Mouse (Mus musculus) brown adipose tissue, adult 24 weeks (tissue): ENCODE data around the gene Olfr153. TPM values are rescaled to one million over a fixed set of nuclear protein-coding genes. Genes with fewer than 3 reads are reported as not detected.
"Not testable (repeated sequence)": the region's sequence is repeated elsewhere in the genome, so short reads cannot be mapped to it uniquely, and the experiment has no call there.

Source experiments
- H3K27ac ChIP-seq: fragments of 200-500 bp; replicated peaks from 2 replicates; pipeline ENCODE4 v1.5.1; 2012; ENCODE audit warnings: low read depth, mild to moderate bottlenecking, low read length
- H3K4me1 ChIP-seq: fragments of 200-500 bp; 2 replicates; pipeline ENCODE4 v1.6.1; 2012; ENCODE audit warnings: low read length, mixed read lengths; ENCODE audit not compliant: control insufficient read depth, insufficient read depth, insufficient read length
- H3K4me3 ChIP-seq: fragments of 200-500 bp; 2 replicates; pipeline ENCODE4 v1.5.1; 2012; ENCODE audit warnings: low read depth, mild to moderate bottlenecking, low read length, moderate library complexity; ENCODE audit not compliant: insufficient read depth
- polyA plus RNA-seq: library from polyadenylated mRNA; stranded (reverse); fragments of >200 nt; gene quantifications from 2 replicates; pipeline ENCODE4 v1.2.4, GENCODE M21; 2012; ENCODE audit not compliant: missing spikeins, insufficient read depth, insufficient read length

The Olfr153 gene
- polyA plus RNA-seq: not detected in 2 replicates

GRCm38 (mm10) chr2:87531496-87531895 lies at the start of gene Olfr153:
Olfr153 (plus strand) TSS chr2:87531796.
- Histone ChIP-seq H3K4me3 (no peak within 1 kb of the TSS), H3K27ac (no peak within 1 kb of the TSS), H3K4me1 (no peaks in the 10 kb centered on the region)

- Histone ChIP-seq H3K4me3 (no peak overlapping the region), H3K27ac (no peak overlapping the region), H3K4me1 (no peaks in the 10 kb centered on the region)
These were observed 49.3 kb upstream of the Olfr153 start for GRCm38 (mm10) chr2:87482276-87482675.

GRCm38 (mm10) chr2:87496993-87497392 lies 34.6 kb upstream of the Olfr153 start, which contains the start of gene Pramel7:
Pramel7 (minus strand) TSS chr2:87497093.
- not testable (repeated sequence) for H3K4me3 ChIP-seq, H3K27ac ChIP-seq, H3K4me1 ChIP-seq

GRCm38 (mm10) chr2:87506265-87506664 lies 25.3 kb upstream of the Olfr153 start, which contains the start of gene Pramel6:
Pramel6 (plus strand) TSS chr2:87506565.
- H3K27ac ChIP-seq: no peak within 1 kb of the TSS
- H3K4me1 ChIP-seq: no peaks in the 10 kb centered on the region
- no peak within 1 kb of the TSS for H3K4me3 ChIP-seq

- Histone ChIP-seq H3K27ac (no peak overlapping the region), H3K4me3 (no peak overlapping the region), H3K4me1 (no peaks in the 10 kb centered on the region)
These were observed 16.6 kb upstream of the Olfr153 start for GRCm38 (mm10) chr2:87515046-87515445.

- Histone ChIP-seq H3K4me1 (no peaks in the 10 kb centered on the region), H3K4me3 (no peak overlapping the region)
These were observed 16.0 kb upstream of the Olfr153 start for GRCm38 (mm10) chr2:87515457-87516060.

GRCm38 (mm10) chr2:87516581-87516980 lies 15.0 kb upstream of the Olfr153 start:
- Histone ChIP-seq H3K27ac (no peak overlapping the region), H3K4me1 (no peaks in the 10 kb centered on the region)

More at GRCm38 (mm10) chr2:87515457-87516060, 16.0 kb upstream of the Olfr153 start:
- no peak overlapping the region for H3K27ac ChIP-seq

GRCm38 (mm10) chr2:87520651-87521050 lies 10.9 kb upstream of the Olfr153 start:
- Histone ChIP-seq H3K4me3 (no peak overlapping the region), H3K27ac (no peak overlapping the region), H3K4me1 (no peaks in the 10 kb centered on the region)

More at GRCm38 (mm10) chr2:87516581-87516980, 15.0 kb upstream of the Olfr153 start:
- H3K4me3 ChIP-seq: no peak overlapping the region

GRCm38 (mm10) chr2:87525899-87526616 lies 5.5 kb upstream of the Olfr153 start:
- H3K27ac ChIP-seq, H3K4me3 ChIP-seq, H3K4me1 ChIP-seq: not testable (repeated sequence)

- H3K27ac ChIP-seq: no peak overlapping the region
- no peaks in the 10 kb centered on the region for H3K4me1 ChIP-seq
- H3K4me3 ChIP-seq: no peak overlapping the region
These were observed 3.2 kb downstream of the Olfr153 start for GRCm38 (mm10) chr2:87534826-87535225.

GRCm38 (mm10) chr2:87545442-87545841 lies 13.8 kb downstream of the Olfr153 start, which contains the start of gene Olfr1128:
Olfr1128 (minus strand) TSS chr2:87545542.
- no peak within 1 kb of the TSS for H3K27ac ChIP-seq

GRCm38 (mm10) chr2:87573602-87574001 lies 42.0 kb downstream of the Olfr153 start, which contains the start of gene Olfr1129:
Olfr1129 (plus strand) TSS chr2:87573902.
- not testable (repeated sequence) for H3K4me1 ChIP-seq, H3K27ac ChIP-seq, H3K4me3 ChIP-seq

More at GRCm38 (mm10) chr2:87545442-87545841, 13.8 kb downstream of the Olfr153 start, which contains the start of gene Olfr1128:
- no peak within 1 kb of the TSS for H3K4me3 ChIP-seq
- no peaks in the 10 kb centered on the region for H3K4me1 ChIP-seq

Other genes starting within 250 kb of the Olfr153 start
- not detected in 2 replicates for gene Olfr1118, start 224.2 kb upstream of the Olfr153 start, polyA plus RNA-seq
- gene Olfr1120, start 177.0 kb upstream of the Olfr153 start, polyA plus RNA-seq: not detected in 2 replicates
- not detected in 2 replicates for gene Olfr1121, start 161.9 kb upstream of the Olfr153 start, polyA plus RNA-seq
- gene Olfr1122, start 145.9 kb upstream of the Olfr153 start, polyA plus RNA-seq: not detected in 2 replicates
- not detected in 2 replicates for gene Olfr1123, start 115.2 kb upstream of the Olfr153 start, polyA plus RNA-seq
- not detected in 2 replicates for gene Olfr1124, start 101.5 kb upstream of the Olfr153 start, polyA plus RNA-seq
- not detected in 2 replicates for gene Olfr1126, start 77.8 kb upstream of the Olfr153 start, polyA plus RNA-seq
- gene Pramel7, start 34.7 kb upstream of the Olfr153 start, polyA plus RNA-seq: not detected in 2 replicates
- not detected in 2 replicates for gene Pramel6, start 25.2 kb upstream of the Olfr153 start, polyA plus RNA-seq
- not detected in 2 replicates for gene Olfr1128, start 13.7 kb downstream of the Olfr153 start, polyA plus RNA-seq
- gene Olfr1129, start 42.1 kb downstream of the Olfr153 start, polyA plus RNA-seq: not detected in 2 replicates
- not detected in 2 replicates for gene Olfr1130, start 74.4 kb downstream of the Olfr153 start, polyA plus RNA-seq
- not detected in 2 replicates for gene Olfr1131, start 95.3 kb downstream of the Olfr153 start, polyA plus RNA-seq
- not detected in 2 replicates for gene Olfr1132, start 105.7 kb downstream of the Olfr153 start, polyA plus RNA-seq
- gene Olfr1133, start 115.6 kb downstream of the Olfr153 start, polyA plus RNA-seq: not detected in 2 replicates
- gene Olfr1134, start 126.7 kb downstream of the Olfr153 start, polyA plus RNA-seq: not detected in 2 replicates
- gene Olfr1135, start 141.9 kb downstream of the Olfr153 start, polyA plus RNA-seq: not detected in 2 replicates
- not detected in 2 replicates for gene Olfr1136, start 162.2 kb downstream of the Olfr153 start, polyA plus RNA-seq
- gene Olfr1137, start 181.4 kb downstream of the Olfr153 start, polyA plus RNA-seq: not detected in 2 replicates
- gene Olfr1138, start 208.2 kb downstream of the Olfr153 start, polyA plus RNA-seq: not detected in 2 replicates
- not detected in 2 replicates for gene Olfr1140, start 212.0 kb downstream of the Olfr153 start, polyA plus RNA-seq
- not detected in 2 replicates for gene Olfr1141, start 222.2 kb downstream of the Olfr153 start, polyA plus RNA-seq
- gene Olfr152, start 247.7 kb downstream of the Olfr153 start, polyA plus RNA-seq: not detected in 2 replicates